9 mouse cellular contexts compared by ENCODE assay signal in genomic region chr6:17105714-17106113, GRCm38 (mm10). TPM values are rescaled to one million over a fixed set of nuclear protein-coding genes. Genes with fewer than 3 reads are reported as not detected.
DNase-seq lines count a peak whose midpoint lies in the region; ATAC-seq and TF ChIP-seq lines count a peak whose summit lies in the region.
"Had no signal": no experiment of that assay in that cellular context is flagged by ENCODE, and none has a peak within 500 bp of the region (broad histone marks: within the 10 kb centered on the region; RNA-seq: fewer than 3 reads in every experiment).

No protein-coding gene starts in this region.

- TF ChIP-seq CTCF in lung, postnatal 0 days (IDR thresholded peaks at IDR 0.05), result peak; percentile 88

- no peak overlapping the region for H3K9ac ChIP-seq in forebrain, embryonic 14.5 days (ENCODE audit: low read length)
- H3K9ac ChIP-seq in forebrain, embryonic 12.5 days, result no peak overlapping the region
- H3K9ac ChIP-seq in lung, postnatal 0 days (replicated peaks; ENCODE audit: low read depth), result no peak overlapping the region
- H3K9ac ChIP-seq: limb, embryonic 12.5 days had no signal

- H3K36me3 ChIP-seq in forebrain, embryonic 14.5 days (ENCODE audit: control insufficient read depth, insufficient read depth, low read length), result peaks cover 5% of the 10 kb centered on the region; the same call in 1 of the 2 replicates
- H3K36me3 ChIP-seq in forebrain, embryonic 12.5 days (replicated peaks), result no peaks in the 10 kb centered on the region; the same call in 1 of the 2 replicates
- peaks cover 35% of the 10 kb centered on the region for H3K36me3 ChIP-seq in embryonic facial prominence, embryonic 10.5 days (replicated peaks)
- H3K36me3 ChIP-seq in lung, postnatal 0 days (ENCODE audit: insufficient read depth, low read length), result no peaks in the 10 kb centered on the region
- H3K36me3 ChIP-seq in splenic B cell, adult 2 months (ENCODE audit: control insufficient read depth, insufficient read depth, low read length, poor library complexity, severe bottlenecking), result peaks cover 7% of the 10 kb centered on the region

- no peaks in the 10 kb centered on the region for H3K4me1 ChIP-seq in forebrain, embryonic 14.5 days (ENCODE audit: control insufficient read depth, insufficient read depth, low read length)
- no peaks in the 10 kb centered on the region for H3K4me1 ChIP-seq in forebrain, embryonic 12.5 days
- no peaks in the 10 kb centered on the region for H3K4me1 ChIP-seq in embryonic facial prominence, embryonic 10.5 days
- H3K4me1 ChIP-seq in lung, postnatal 0 days (ENCODE audit: insufficient read depth, low read depth, low read length), result peaks cover 4% of the 10 kb centered on the region; the same call in 1 of the 2 replicates
- H3K4me1 ChIP-seq: limb, embryonic 12.5 days had no signal

- no peak overlapping the region for H3K4me2 ChIP-seq in forebrain, embryonic 14.5 days (ENCODE audit: low read length)
- H3K4me2 ChIP-seq in forebrain, embryonic 12.5 days, result no peak overlapping the region
- H3K4me2 ChIP-seq in lung, postnatal 0 days (replicated peaks; ENCODE audit: low read depth, low read length), result no peak overlapping the region
- H3K4me2 ChIP-seq: limb, embryonic 12.5 days had no signal

- no peak overlapping the region for H3K27ac ChIP-seq in forebrain, embryonic 14.5 days (ENCODE audit: low read depth, low read length)
- no peak overlapping the region for H3K27ac ChIP-seq in forebrain, embryonic 12.5 days
- no peak overlapping the region for H3K27ac ChIP-seq in embryonic facial prominence, embryonic 10.5 days (replicated peaks)
- H3K27ac ChIP-seq in lung, postnatal 0 days (ENCODE audit: low read length), result no peak overlapping the region
- H3K27ac ChIP-seq: limb, embryonic 12.5 days had no signal

- no peaks in the 10 kb centered on the region for H3K27me3 ChIP-seq in forebrain, embryonic 14.5 days (replicated peaks; ENCODE audit: control insufficient read depth, insufficient read depth, low read length)
- no peaks in the 10 kb centered on the region for H3K27me3 ChIP-seq in forebrain, embryonic 12.5 days
- no peaks in the 10 kb centered on the region for H3K27me3 ChIP-seq in embryonic facial prominence, embryonic 10.5 days (replicated peaks; ENCODE audit: low read depth, poor library complexity, severe bottlenecking)
- H3K27me3 ChIP-seq in lung, postnatal 0 days (replicated peaks; ENCODE audit: insufficient read depth, low read length), result no peaks in the 10 kb centered on the region
- no peaks in the 10 kb centered on the region for H3K27me3 ChIP-seq in splenic B cell, adult 2 months (ENCODE audit: control insufficient read depth, insufficient read depth, low read length, poor library complexity, severe bottlenecking)
- H3K27me3 ChIP-seq: limb, embryonic 12.5 days had no signal

- peak; percentile 17; the same call in 1 of the 2 replicates for TF ChIP-seq EP300 in lung, postnatal 0 days (IDR thresholded peaks at IDR 0.05)

- peak; percentile 52 for ATAC-seq in forebrain, embryonic 14.5 days
- no peak for ATAC-seq in forebrain, embryonic 12.5 days (ENCODE audit: low FRiP score)
- no peak for ATAC-seq in lung, postnatal 0 days

- peak; percentile 78 for DNase-seq in forebrain, embryonic 14.5 days (ENCODE audit: low spot score)
- peak; percentile 89 for DNase-seq in 3T3-L1 (ENCODE audit: low read depth, low spot score)
- DNase-seq in adrenal gland, postnatal 14 days, result peak; percentile 53
- peak; percentile 31 for DNase-seq in embryonic facial prominence, embryonic 10.5 days (ENCODE audit: low spot score)
- peak; percentile 34 to 66 for DNase-seq in kidney, postnatal 36 days
- DNase-seq in lung, postnatal 0 days (ENCODE audit: low spot score), result peak; percentile 77
- peak; percentile 52 for DNase-seq in splenic B cell, adult 2 months (ENCODE audit: low read depth, low spot score)

- H3K4me3 ChIP-seq in forebrain, embryonic 14.5 days (ENCODE audit: low read depth, low read length), result no peak overlapping the region
- no peak overlapping the region for H3K4me3 ChIP-seq in forebrain, embryonic 12.5 days (replicated peaks)
- no peak overlapping the region for H3K4me3 ChIP-seq in embryonic facial prominence, embryonic 10.5 days
- no peak overlapping the region for H3K4me3 ChIP-seq in lung, postnatal 0 days (ENCODE audit: low read depth, low read length)
- H3K4me3 ChIP-seq: limb, embryonic 12.5 days had no signal

- H3K9me3 ChIP-seq in forebrain, embryonic 14.5 days (replicated peaks; ENCODE audit: control insufficient read depth, low read length), result no peaks in the 10 kb centered on the region
- no peaks in the 10 kb centered on the region for H3K9me3 ChIP-seq in forebrain, embryonic 12.5 days
- no peaks in the 10 kb centered on the region for H3K9me3 ChIP-seq in embryonic facial prominence, embryonic 10.5 days
- H3K9me3 ChIP-seq in lung, postnatal 0 days (ENCODE audit: low read length), result no peaks in the 10 kb centered on the region
- H3K9me3 ChIP-seq: limb, embryonic 12.5 days had no signal

RNA-seq across cellular contexts. Expression of gene Tes, which starts 40.8 kb away (rescaled TPM):
- 36.2 and 38.0 TPM in 2 replicates for polyA plus RNA-seq in forebrain, embryonic 14.5 days (2014; fragmentation: Nextera tagmentation; extraction: Ambion mirVana)
- polyA plus RNA-seq in forebrain, embryonic 12.5 days (2016; fragmentation: Nextera tagmentation; extraction: Ambion mirVana), result 26.5 and 28.8 TPM in 2 replicates
- total RNA-seq in adrenal gland, postnatal 14 days (2021), result 12.3 and 15.8 TPM in 2 replicates
- 72.0 and 84.9 TPM in 2 replicates for polyA plus RNA-seq in embryonic facial prominence, embryonic 10.5 days (2016; fragmentation: Nextera tagmentation; extraction: Ambion mirVana)
- polyA plus RNA-seq in lung, postnatal 0 days (2015; fragmentation: Nextera tagmentation; extraction: Ambion mirVana), result 50.5 and 52.7 TPM in 2 replicates

Comparison
In these comparisons a context has a peak if more than half of its experiments do, and no peak if none do; other contexts are left out.
1. DNase-seq: peak in every context shown above with its lines; median percentile 89 in 3T3-L1; 78 in forebrain, embryonic 14.5 days; 77 in lung, postnatal 0 days; 53 in adrenal gland, postnatal 14 days; 52 in splenic B cell, adult 2 months; 50 in kidney, postnatal 36 days; 31 in embryonic facial prominence, embryonic 10.5 days.